Mouse (Mus musculus): Measurements from ENCODE around the gene Sh3glb2.

Sh3glb2 gene

GRCm38 (mm10) chr2:30380564-30381376 is 21.6 kb upstream of the Sh3glb2 start:
- in situ Hi-C loops (cut with MboI, MseI), result no loop called here

GRCm38 (mm10) chr2:30379307-30379706 is 20.2 kb upstream of the Sh3glb2 start:
- in situ Hi-C loops (cut with MboI, MseI), result no loop called here

- in situ Hi-C loops (cut with MboI, MseI), result no loop called here
These were observed 18.6 kb upstream of the Sh3glb2 start for GRCm38 (mm10) chr2:30377721-30378120.

DNA sequence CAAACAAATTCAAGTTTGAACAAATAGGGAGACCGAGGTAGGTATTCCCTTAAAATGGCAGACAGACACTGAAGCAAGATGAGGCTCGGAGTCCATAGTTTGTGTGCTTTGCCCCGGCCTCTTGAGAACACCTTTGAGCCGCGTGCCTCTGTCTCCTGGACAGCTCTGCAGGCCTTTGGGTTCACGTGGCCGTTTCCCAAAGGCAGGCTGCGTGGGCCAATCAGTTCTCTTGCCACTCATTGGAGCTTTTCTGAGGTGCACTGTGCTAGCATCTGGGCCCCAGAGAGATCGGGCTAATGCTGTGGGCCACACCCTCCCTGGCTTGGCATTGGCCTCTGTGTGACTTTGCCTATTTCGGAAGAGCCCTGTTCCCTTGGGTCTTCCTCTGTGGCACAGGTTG is 16.8 kb upstream of the Sh3glb2 start:
- in situ Hi-C loops (cut with MboI, MseI), result no loop called here

DNA sequence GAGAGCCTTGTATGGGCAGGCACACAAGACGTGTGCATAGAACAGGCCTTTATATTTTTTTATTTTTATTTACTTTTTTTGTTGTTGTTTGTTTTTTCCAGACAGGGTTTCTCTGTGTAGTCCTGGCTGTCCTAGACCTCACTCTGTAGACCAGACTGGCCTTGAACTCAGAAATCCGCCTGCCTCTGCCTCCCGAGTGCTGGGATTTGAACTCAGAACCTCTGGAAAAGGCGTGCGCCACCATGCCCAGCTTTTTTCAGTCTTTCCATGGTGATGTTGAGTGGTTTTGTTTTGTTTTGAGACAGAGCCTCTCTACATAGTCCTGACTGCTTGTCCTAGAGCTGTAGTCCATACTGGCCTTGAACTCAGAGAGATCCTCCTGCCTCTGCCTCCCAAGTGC is 13.6 kb upstream of the Sh3glb2 start:
- in situ Hi-C loops (cut with MboI, MseI), result no loop called here

GRCm38 (mm10) chr2:30371544-30371943 is 12.4 kb upstream of the Sh3glb2 start:
- in situ Hi-C loops (cut with MboI, MseI), result no loop called here

DNA sequence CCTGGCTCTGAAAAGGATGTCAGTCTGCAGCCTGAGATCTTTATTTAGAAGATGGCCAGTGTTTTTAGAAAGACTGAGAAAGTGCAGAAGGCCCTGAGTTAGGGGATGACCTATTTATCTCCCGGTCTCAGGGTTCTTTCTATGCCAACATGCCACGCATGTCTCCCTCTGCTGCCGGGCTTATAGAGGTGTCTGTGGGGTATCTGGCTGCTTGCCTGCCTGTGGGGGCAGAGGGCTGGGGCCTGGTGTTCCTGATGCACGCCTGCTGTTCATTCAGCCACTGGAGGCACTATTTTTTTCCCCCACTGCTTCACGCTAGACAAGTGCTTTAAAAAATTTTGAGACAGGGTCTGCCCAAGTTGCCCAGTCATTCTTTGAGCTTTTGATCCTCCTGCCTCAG is 7.1 kb upstream of the Sh3glb2 start:
- in situ Hi-C loops (cut with MboI, MseI), result no loop called here

GRCm38 (mm10) chr2:30365281-30366069 is 6.3 kb upstream of the Sh3glb2 start:
- in situ Hi-C loops (cut with MboI, MseI), result no loop called here

- in situ Hi-C loops (cut with MboI, MseI), result no loop called here
These were observed 4.9 kb upstream of the Sh3glb2 start, which contains the start of gene Miga2 for GRCm38 (mm10) chr2:30363773-30364650. Gene Miga2 (plus strand): TSS chr2:30364233.

GRCm38 (mm10) chr2:30362865-30363264 is 3.7 kb upstream of the Sh3glb2 start:
- in situ Hi-C loops (cut with MboI, MseI), result no loop called here

GRCm38 (mm10) chr2:30360626-30361025 is 1.5 kb upstream of the Sh3glb2 start:
- in situ Hi-C loops (cut with MboI, MseI), result no loop called here

DNA sequence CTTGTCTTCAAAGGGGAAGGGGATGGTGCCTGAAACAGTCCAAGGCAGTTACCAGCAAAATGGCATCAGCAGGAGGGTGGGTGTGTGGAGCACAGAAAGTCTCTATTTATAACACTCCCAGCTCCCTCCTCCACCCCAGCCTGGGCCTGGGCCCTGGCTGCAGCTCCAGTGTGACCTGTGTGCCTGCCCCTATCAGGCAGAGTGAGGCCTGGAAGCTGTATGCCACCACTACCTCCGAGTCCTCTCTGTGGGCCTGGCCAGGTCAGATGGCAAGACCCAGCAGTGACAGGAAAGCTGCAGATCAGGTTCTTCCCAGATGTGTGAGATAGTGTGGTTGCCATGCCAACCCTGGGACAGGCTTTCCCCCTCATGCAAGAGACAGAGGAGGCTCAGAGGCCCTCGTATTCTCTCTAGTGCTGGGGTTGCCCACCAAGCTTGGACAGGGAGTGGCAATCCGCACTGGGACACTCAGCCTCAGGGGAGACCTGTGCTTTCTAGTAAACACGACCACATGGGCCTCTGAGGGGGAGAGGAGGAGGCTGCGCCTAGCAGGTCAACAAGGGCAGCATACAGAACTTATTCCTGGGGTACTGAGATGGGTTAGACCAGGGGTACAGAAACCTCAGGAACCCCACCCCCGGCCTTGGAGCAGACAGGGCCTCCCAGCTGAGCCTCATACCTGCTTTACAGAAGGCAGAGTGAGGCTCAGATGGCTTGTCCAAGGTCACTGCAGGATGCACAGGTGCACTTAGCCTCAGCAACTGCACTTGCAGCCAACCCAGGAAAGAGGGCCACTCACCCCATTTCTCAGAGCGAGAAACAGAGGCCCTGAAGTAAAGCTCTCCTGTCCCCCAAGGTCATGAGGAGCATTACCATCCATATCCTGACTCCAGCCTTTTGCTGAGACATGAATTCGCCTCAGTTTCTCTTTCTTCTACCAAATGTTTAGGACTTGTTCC is 1.3 kb downstream of the Sh3glb2 start:
- in situ Hi-C loops (cut with MboI, MseI), result no loop called here

DNA sequence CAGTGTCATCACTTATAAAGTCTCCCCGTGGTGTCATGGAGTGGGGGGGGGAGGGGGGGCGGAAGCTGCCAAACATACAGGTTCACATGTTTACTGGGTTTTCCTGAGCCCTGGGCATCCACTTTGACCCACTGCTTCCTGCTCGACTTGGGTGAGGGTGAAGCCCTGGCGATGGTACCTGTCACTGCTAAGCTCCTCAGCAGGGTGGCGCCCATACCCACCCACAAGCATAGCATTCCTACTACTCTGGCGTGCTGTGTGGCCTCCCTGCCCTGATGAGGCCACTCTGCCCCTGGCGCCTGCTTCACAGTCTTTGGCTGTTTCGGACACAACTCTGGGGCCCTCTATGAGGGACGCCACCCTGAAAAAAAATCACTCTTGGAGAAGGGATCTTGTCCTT is 2.2 kb downstream of the Sh3glb2 start:
- in situ Hi-C loops (cut with MboI, MseI), result no loop called here

GRCm38 (mm10) chr2:30356266-30356665 is 2.9 kb downstream of the Sh3glb2 start:
- in situ Hi-C loops (cut with MboI, MseI), result no loop called here

DNA sequence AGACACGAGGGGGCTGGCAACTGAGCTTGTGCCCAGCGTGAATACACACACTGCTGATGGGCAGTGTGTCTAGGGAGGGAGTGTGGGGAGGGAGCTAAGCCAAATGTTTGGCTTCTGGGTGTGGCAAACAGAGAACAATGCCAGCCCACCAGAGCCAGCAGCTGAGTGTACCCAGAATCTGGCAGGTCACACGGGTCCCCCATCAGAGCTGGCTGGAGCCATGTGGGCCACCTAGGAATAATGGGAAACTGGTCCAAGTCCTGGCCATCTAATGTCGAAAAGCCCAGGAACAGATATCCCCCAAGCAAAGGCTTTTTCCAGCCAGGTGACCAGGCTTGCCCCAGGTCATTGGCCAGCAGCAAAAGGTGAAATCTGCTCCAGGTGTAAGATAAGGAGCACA is 3.3 kb downstream of the Sh3glb2 start:
- in situ Hi-C loops (cut with MboI, MseI), result no loop called here

GRCm38 (mm10) chr2:30351149-30351548 is 8.0 kb downstream of the Sh3glb2 start:
- in situ Hi-C loops (cut with MboI, MseI), result no loop called here

DNA sequence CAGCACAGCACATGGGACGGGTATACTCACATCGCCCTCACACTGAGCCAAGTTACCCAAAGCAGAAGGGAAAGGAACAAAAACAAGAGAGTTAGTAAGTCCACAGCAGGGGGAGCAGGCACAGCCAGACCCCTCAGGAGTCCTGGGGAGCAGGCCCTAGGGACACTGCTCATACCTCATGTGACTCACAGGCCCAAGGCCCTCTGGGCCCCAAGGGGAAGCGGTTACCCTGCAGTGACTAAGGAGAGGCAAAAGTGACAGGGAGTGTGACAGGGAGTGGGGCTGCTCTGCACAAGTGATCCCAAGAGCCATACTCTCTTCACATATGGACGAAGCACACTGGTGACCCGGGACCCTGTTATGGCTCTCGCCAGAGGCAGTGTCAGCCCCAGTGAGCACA is 9.9 kb downstream of the Sh3glb2 start:
- in situ Hi-C loops (cut with MboI, MseI), result no loop called here

- in situ Hi-C loops (cut with MboI, MseI), result no loop called here
These were observed 13.0 kb downstream of the Sh3glb2 start for GRCm38 (mm10) chr2:30345971-30346676.

DNA sequence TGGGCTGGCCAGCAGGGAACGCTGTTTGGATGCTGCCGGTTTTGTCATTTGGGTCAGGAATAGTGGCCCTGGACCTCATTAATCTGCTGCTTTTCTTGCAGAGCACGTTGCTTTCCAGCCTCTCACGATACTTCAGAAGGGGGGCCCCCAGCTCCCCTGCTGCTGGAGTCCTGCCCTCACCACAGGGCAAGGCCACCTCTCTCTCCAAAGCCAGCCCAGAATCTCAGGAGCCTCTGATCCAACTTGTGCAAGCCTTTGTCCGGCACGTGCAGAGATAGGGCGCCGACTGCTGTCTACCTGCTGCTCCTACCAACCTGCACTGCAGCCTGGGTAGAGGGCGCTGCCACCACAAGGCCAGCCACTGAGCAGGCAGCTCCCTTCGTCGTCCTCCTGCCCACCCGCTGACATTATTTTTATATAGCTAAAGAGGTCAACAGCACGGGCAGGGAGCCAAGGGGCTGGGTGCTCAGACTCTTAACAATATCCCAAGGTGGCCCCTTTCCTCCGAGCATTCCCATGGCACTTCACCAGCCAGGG is 15.5 kb downstream of the Sh3glb2 start:
- in situ Hi-C loops (cut with MboI, MseI), result no loop called here

DNA sequence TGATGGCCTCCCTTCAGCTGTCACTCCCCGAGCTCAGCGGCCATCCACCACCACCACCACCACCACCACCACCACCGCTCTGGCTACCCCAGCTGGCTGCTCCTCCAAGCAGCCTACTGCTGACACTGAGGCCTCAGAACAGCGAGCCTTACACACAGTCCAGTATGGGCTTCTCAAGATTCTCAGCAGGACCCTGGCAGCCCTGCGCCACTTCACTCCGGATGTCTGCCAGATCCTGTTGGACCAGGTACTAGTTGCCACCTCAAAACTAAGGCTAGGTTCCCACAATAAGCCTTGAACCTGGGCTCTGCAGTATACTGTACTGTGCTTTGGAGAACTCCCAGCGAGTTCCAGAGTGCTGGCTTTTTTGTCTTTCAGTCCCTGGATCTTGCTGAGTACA is 16.6 kb downstream of the Sh3glb2 start:
- in situ Hi-C loops (cut with MboI, MseI), result no loop called here
